Mouse (Mus musculus) urinary bladder, postnatal 10 days (tissue): Measurements from ENCODE around the gene Fam19a1.

ENCODE experiments used
- DNase-seq: peaks from one replicate; pipeline ENCODE4 v3.0.0; 2022; ENCODE audit warnings: low spot score

Gene Fam19a1

DNA sequence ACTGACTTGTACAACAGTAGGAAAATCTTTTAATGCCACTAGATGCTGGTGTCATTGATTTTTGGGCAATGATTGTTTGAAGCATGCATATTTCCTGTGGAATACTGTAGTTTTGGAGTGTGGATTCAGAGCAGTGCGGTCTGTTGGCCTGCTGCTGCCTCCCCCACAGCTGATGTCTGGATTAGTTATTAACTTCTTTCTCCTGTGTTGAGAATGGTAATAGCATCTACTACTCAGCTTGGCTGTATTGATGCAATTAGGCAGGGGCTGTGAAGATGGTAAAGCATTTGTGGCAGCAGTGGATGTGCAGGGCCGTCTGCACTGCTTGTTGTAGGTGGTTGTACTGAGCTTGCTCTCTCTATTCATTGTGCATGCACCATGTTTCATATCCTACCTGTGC lies 326.5 kb downstream of the Fam19a1 start:
- no peak for DNase-seq

DNA sequence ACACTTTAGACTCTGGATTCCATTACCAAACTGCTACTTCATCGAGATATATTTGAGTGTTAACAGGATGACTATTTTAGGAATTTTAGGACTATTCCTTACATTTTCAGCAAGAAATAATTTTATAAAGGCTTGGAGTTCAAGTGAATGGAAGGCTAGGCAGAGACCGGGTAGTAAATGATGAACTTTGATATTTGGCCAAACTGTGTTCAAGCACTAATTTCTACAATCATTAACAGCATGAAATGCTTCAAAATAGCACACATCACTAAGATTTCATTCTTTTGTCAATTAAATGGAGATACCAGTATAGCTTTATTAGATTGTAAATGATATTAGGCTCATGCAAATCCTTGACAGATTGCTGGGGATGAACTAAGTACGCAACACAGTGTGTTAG lies 329.0 kb downstream of the Fam19a1 start:
- no peak for DNase-seq

GRCm38 (mm10) chr6:96447466-96447865 lies 334.5 kb downstream of the Fam19a1 start:
- DNase-seq = no peak

- DNase-seq = no peak
Observed at GRCm38 (mm10) chr6:96456266-96456665, 343.3 kb downstream of the Fam19a1 start.

- no peak for DNase-seq
Observed at GRCm38 (mm10) chr6:96457590-96458259, 344.8 kb downstream of the Fam19a1 start.

DNA sequence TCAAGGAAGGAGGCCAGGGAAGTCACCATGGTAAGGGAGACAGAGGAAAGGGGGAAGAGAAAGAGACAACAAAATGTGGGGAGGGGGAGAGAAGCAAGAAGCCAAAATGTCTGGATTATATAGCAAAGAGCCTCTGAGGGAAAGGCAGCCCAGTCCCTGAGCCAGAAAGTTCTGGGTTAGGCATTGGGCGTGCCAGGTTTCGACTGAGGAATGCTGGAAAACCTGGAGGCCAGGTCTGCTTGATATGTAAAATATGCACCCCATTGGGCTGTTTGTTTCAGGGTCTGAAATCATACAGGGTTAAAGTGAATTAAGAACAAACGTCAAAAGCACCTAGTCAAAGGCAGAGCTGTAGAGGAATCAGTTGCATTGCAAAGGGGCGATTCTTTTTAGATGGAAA lies 346.1 kb downstream of the Fam19a1 start:
- no peak for DNase-seq

- no peak for DNase-seq
Observed at GRCm38 (mm10) chr6:96499464-96499863, 386.5 kb downstream of the Fam19a1 start.

DNA sequence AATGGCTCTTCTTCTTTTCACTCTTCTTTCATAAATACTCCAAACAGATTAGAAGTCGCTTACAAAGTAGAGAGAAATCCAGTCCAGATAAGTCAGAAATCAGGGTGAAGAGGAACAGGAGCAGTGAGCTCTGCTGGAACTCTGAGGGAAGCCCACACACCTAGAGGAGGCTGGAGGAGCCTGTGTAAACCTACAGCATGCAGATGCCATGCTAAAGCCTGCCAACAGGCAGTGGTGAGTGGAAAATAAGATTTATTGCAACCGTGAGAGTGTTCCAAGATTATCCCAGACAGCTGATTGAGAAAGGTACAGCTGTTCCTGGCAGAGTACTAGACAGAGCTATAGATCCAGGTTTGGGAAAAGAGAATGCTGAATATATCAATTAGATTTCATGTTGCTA lies 428.6 kb downstream of the Fam19a1 start:
- DNase-seq = no peak

DNA sequence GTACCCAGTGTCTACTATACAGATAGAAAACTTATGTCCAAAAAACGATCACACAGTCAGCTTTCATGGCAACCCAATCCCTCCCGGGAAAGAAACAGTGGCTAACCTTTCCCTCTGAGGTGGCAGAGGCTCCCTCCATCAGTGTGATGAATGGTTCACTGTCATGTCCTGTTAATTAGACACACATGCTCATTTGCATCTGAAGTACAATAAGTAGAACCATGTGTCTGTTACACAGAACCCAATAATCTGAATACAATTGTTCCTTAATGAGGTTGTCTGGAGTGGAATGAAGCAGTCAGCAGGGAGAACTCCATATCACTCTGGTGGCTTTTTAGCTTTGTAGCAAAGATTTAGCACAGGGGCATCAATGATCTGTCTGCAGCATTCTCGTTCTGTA lies 431.9 kb downstream of the Fam19a1 start:
- DNase-seq = no peak

GRCm38 (mm10) chr6:96550431-96550830 lies 437.5 kb downstream of the Fam19a1 start:
- DNase-seq = no peak

DNA sequence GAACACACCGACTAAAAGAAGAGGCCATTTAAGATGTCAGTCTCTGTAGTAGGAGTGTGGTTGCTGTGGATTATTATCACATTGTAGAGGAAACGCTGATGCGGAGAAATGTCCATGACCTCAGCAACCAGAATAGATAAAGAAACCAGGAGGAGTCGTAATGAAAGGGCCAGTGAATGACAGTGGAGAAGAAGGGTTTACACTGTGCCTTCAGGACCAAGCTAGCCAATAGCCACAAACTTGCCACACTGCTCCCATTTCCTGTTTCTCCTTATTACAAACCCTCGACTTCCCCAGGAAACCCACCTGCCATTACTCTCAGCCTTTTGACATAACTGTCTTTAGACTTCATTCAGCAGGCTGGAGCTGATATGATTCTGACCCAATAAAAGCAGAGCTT lies 465.7 kb downstream of the Fam19a1 start:
- no peak for DNase-seq

GRCm38 (mm10) chr6:96580726-96581125 lies 467.8 kb downstream of the Fam19a1 start:
- no peak for DNase-seq

DNA sequence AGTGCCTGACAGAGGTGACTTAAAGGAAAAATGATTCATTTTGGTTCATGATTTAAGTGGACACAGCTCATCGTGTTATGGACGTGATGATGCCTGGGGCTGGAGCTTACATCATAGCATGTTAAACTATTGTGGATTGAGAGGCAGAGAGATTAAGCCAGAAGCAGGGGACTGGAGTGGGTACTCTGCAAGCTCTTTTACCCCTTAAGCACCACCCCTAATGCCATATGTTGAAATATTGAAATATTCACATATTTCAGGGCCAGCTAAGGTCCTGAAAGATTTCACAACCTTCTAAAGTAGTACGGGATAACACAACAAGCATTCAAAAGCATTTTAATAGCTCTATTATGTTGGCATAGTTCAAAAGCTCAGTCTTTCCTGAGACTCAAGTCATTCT lies 468.2 kb downstream of the Fam19a1 start:
- no peak for DNase-seq

DNA sequence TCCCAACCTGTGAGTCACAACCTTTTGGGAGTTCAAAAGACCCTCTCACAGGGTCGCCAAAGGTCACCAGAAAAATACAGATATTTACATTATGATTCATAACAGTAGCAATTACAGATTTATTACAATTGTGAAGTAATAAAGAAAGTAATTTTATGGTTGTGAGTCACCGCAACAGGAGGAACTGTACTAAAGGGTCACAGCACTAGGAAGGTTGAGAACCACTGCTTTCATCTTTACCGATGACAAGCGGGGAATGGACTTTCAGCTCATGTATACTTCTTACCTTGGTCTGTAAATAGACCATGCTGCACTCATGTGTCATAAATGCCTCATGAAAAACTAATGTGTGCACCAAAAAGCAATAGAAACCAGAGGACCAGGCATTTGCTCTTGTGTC lies 474.5 kb downstream of the Fam19a1 start:
- no peak for DNase-seq

DNA sequence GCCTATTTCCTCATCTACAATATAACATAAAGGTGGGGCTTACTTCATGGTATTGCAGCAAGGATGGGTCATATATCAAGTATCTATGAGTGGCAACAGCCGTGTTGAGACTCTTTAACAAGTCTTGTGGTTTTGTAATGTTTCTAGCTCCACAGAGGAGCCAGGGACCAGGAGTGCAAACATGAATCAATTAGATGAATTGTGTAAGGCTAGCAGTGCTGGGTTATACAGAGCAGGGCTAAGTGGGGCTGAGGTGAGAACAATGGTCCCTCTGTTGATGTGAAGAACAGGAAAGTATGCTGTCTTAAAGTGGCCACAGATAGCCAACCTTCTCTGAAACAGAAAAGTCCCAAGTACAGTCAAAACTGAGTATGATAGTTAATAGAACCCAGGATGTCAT lies 480.1 kb downstream of the Fam19a1 start:
- DNase-seq = no peak

DNA sequence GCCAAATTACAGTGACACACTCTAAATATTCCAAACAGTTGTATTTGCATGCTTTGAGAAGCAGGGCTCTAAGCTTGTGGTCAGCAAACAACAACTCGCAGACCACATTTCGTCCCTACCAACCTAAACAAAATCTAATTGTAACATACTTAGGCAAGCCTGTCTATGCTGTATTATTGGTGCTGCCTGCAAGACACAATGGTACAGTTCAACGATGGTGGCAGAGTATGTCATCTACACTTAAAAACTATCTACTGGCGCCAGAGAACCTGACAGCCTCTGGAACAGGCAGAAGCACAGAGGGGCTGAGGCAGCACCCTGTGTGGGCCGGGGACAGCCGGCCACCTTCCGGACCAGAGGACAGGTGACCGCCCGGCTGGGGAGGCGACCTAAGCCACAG lies 482.2 kb downstream of the Fam19a1 start:
- no peak for DNase-seq

DNA sequence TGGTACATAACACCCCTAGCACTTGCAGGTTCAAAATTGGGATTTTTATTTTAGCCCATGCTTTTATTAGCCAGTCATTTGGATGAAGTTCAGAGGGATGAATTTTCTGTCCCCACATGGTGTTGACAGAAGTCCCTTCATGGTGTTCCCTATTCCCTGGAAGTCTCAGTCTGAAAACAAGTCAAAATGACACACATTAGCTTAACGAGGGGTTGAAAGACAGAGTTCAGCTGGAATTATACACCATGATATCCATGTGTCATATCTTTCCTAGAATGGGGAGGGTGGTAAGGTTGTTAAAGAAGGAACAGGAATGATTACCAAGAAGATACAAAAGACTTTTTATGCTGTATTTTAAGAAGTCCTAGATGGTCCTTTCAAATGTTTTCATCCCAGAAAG lies 511.2 kb downstream of the Fam19a1 start:
- DNase-seq = no peak

- DNase-seq = no peak
Observed at GRCm38 (mm10) chr6:96631518-96631917, 518.6 kb downstream of the Fam19a1 start.

DNA sequence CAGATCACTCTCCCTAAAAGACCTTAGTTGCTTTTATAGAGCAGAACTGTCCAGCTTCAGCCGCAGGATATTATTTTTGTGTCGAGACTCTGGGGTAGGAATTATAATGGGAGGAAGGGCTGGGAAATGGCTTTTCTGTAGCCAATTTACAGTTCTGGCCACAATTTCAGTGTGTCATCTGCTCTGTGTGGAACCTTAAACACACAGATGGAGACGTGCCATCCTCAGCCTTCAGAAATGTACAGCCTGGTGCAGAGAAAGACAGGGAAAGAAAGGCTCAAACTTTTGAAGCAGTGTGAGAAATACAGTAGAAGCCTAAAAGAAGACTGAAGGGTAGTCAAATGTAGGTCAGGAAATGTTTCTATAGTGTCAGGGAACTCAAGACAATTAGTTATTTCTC lies 519.3 kb downstream of the Fam19a1 start:
- DNase-seq = no peak

GRCm38 (mm10) chr6:96635663-96636062 lies 522.7 kb downstream of the Fam19a1 start:
- no peak for DNase-seq

DNA sequence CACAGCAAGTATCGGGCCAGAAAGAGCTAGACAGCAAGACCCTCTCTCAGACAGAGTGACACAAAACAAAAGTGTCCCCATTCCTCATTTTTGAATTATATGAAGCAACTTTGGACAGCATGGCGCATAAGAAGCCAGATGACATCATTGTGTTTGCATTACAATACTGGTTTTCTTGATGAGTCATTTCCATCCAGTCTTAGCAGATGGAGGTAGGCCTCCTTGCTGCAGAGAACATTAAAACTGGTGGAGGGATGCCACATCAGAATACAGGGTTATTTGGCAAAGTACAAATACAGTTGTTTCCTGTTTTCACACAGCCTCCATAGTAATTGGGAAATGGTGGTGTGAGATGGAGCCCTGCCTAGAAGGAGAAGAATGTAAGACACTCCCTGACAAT lies 535.8 kb downstream of the Fam19a1 start:
- no peak for DNase-seq

DNA sequence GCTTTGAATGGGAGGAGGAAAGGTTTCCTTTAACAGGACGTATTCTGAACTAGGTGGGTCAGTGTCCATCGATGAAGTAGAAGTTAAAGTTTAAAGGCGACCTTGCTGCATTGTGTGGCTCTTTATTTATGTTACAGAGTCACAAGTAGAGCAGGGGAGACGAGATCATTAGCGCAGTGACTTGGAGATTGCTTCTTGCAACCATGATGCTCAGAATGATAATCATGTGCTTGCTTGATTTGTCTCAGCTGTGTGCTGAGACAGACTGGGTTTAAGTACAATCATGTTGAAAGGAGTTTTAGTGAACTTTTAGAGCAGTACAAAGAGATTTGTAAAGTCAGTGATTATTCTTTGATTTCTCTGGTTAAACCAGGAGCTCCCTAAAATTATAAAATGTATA lies 536.3 kb downstream of the Fam19a1 start:
- no peak for DNase-seq

DNA sequence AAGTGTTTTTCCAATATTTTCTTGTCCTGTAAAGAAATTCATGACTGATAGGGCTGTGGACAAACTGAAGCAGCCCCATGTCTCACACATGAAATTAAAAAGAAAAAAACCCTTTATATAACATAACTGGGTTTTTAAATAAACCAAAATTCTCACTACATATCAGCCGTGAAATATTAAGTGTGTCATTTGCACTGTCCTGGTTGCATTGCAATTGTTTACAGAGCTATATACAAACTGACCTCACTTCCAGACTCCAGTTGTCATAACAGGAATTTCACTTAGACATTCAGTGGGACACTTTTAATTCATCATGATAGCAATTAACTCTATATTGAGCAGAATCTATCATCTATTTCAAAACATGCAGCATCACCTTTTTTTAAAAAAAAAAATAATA lies 553.4 kb downstream of the Fam19a1 start:
- no peak for DNase-seq

DNA sequence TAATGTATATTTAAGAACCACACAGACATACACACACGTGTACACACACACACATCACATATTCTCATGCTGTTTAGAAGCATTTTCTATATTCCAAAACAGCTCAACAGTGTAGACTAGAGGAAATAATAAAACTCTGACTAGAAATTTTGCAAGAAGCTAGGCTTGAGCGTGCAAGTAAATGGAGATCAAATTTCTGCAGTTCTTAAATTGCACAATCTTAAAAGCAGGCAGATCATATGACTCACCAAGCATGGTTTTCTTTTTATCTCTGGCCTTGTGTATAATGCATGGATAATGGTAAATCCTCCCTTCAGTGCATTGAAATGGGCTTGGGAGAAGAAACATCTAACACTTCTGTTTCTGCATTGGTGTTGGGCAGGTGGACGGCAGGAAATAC lies 564.9 kb downstream of the Fam19a1 start:
- DNase-seq = no peak
